In the genomic region with DNA sequence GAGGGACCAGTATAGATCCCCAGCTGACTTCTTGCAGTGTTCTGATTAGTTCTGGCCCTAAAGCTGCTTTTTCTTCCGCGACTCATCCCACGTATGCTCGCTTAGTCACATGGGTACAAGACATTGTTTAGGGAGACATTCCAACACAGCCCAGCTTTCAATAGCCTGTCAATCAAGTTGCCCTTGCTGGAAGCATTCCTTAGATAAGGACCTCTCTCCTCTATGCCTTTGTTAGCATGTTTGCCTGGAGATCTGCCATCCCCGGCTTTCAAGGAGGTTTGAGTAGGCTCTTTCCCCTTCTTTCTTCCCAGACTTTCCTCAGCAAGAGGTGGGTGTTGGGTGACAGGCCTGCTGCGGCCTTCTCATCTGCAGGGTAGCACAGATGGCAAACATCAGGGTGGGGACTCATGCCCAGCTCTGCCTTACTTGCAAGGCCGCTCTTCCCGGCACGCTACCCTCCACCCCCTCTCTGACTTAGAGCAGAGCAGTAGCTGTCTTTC, we compare ENCODE assay signal across 9 mouse cellular contexts.
A peak's percentile ranks its signal among the peaks of the same experiment; 100 is the strongest.
DNase-seq lines count a peak whose midpoint lies in the region; ATAC-seq lines count a peak whose summit lies in the region.
"Had no signal": no experiment of that assay in that cellular context is flagged by ENCODE, and none has a peak within 500 bp of the region (broad histone marks: within the 10 kb centered on the region; RNA-seq: fewer than 3 reads in every experiment).

No protein-coding gene starts in this region.

- ATAC-seq in midbrain, embryonic 13.5 days, result peak; percentile 69; the same call in 1 of the 2 replicates
- no peak for ATAC-seq in CD4-positive, CD25-positive, alpha-beta regulatory T cell, adult 4 months

- H3K9ac ChIP-seq in midbrain, embryonic 13.5 days (replicated peaks), result no peak overlapping the region
- H3K9ac ChIP-seq: embryonic facial prominence, embryonic 13.5 days had no signal

- peak overlapping the region; percentile 79 for H3K27ac ChIP-seq in hindbrain, embryonic 10.5 days
- 0 out of 2 replicates have a peak overlapping the region, but pooled peaks have one; percentile 22 for H3K27ac ChIP-seq in midbrain, embryonic 13.5 days
- H3K27ac ChIP-seq: embryonic facial prominence, embryonic 13.5 days had no signal

- H3K36me3 ChIP-seq in hindbrain, embryonic 10.5 days, result no peaks in the 10 kb centered on the region
- no peaks in the 10 kb centered on the region for H3K36me3 ChIP-seq in midbrain, embryonic 13.5 days
- H3K36me3 ChIP-seq: embryonic facial prominence, embryonic 13.5 days had no signal

- H3K4me3 ChIP-seq in hindbrain, embryonic 10.5 days, result no peak overlapping the region
- H3K4me3 ChIP-seq in midbrain, embryonic 13.5 days (replicated peaks), result no peak overlapping the region
- H3K4me3 ChIP-seq: embryonic facial prominence, embryonic 13.5 days had no signal

- 32% methylated on average over 9 of the region's 9 CpGs for WGBS in hindbrain, embryonic 10.5 days
- 28% methylated on average over 9 of the region's 9 CpGs for WGBS in midbrain, embryonic 13.5 days

- no peak overlapping the region for H3K4me2 ChIP-seq in midbrain, embryonic 13.5 days (replicated peaks)
- H3K4me2 ChIP-seq: embryonic facial prominence, embryonic 13.5 days had no signal

- H3K4me1 ChIP-seq in hindbrain, embryonic 10.5 days (replicated peaks), result peaks cover 34% of the 10 kb centered on the region
- H3K4me1 ChIP-seq in midbrain, embryonic 13.5 days (replicated peaks), result peaks cover 4% of the 10 kb centered on the region
- H3K4me1 ChIP-seq: embryonic facial prominence, embryonic 13.5 days had no signal

- no peaks in the 10 kb centered on the region for H3K9me3 ChIP-seq in hindbrain, embryonic 10.5 days
- no peaks in the 10 kb centered on the region for H3K9me3 ChIP-seq in midbrain, embryonic 13.5 days
- H3K9me3 ChIP-seq: embryonic facial prominence, embryonic 13.5 days had no signal

- DNase-seq in frontal cortex, adult 2 months (ENCODE audit: extremely low spot score in 1 of 2, low spot score in 1 of 2), result peak; percentile 40 to 72
- no peak for DNase-seq in frontal cortex, postnatal 14 days (ENCODE audit: low spot score in 2 of 2)
- DNase-seq in embryo, embryonic 9.5 days (ENCODE audit: extremely low spot score), result peak; percentile 47
- peak; percentile 64 for DNase-seq in hindbrain, embryonic 10.5 days (ENCODE audit: low spot score)
- DNase-seq in liver, result no peak
- no peak for DNase-seq in spleen, adult 12 weeks (ENCODE audit: low spot score)

- H3K27me3 ChIP-seq in hindbrain, embryonic 10.5 days (ENCODE audit: insufficient read depth, poor library complexity, severe bottlenecking), result no peaks in the 10 kb centered on the region
- H3K27me3 ChIP-seq in midbrain, embryonic 13.5 days, result no peaks in the 10 kb centered on the region
- H3K27me3 ChIP-seq: embryonic facial prominence, embryonic 13.5 days had no signal

Comparison
In these comparisons a context has a peak if more than half of its experiments do, and no peak if none do; other contexts are left out.
1. DNase-seq: peak in frontal cortex, adult 2 months (2 of 2), embryo, embryonic 9.5 days (single experiment) and hindbrain, embryonic 10.5 days (single experiment); none in frontal cortex, postnatal 14 days (0 of 2), liver (single experiment) and spleen, adult 12 weeks (single experiment).